Mouse (Mus musculus) intestine, embryonic 14.5 days (tissue): ENCODE measurements around the gene Gna12. TPM values are rescaled to one million over a fixed set of nuclear protein-coding genes. Genes with fewer than 3 reads are reported as not detected.

ENCODE experiments used
- ATAC-seq: fragments of 200-750 bp; cut with Nextera tagmentation; replicated peaks from 2 replicates; pipeline ENCODE4 v1.8.0; 2017; ENCODE audit warnings: low read depth, moderate number of reproducible peaks, moderate TSS enrichment, moderate library complexity; ENCODE audit not compliant: low FRiP score, low TSS enrichment
- DNase-seq: peaks from one replicate; pipeline ENCODE4 v3.0.0-alpha.2; 2018; ENCODE audit warnings: low spot score
- H3K27ac ChIP-seq: fragments of 300-500 bp; sonication (generic); 2 replicates; pipeline ENCODE4 v1.5.1; 2014; ENCODE audit warnings: low read depth, mild to moderate bottlenecking, control low read depth
- H3K27me3 ChIP-seq: fragments of 300-500 bp; sonication (generic); replicated peaks from 2 replicates; pipeline ENCODE4 v1.6.1; 2014; ENCODE audit warnings: low read length, control low read depth; ENCODE audit not compliant: control insufficient read depth, insufficient read depth
- H3K36me3 ChIP-seq: fragments of 300-500 bp; sonication (generic); 2 replicates; pipeline ENCODE4 v1.6.1; 2014; ENCODE audit warnings: low read length, control low read depth; ENCODE audit not compliant: control insufficient read depth, insufficient read depth
- H3K4me1 ChIP-seq: fragments of 300-500 bp; sonication (generic); replicated peaks from 2 replicates; pipeline ENCODE4 v1.6.1; 2014; ENCODE audit warnings: low read length, control low read depth, mixed read lengths; ENCODE audit not compliant: control insufficient read depth, insufficient read depth
- H3K4me2 ChIP-seq: fragments of 300-500 bp; sonication (generic); 2 replicates; pipeline ENCODE4 v1.6.1; 2014; ENCODE audit warnings: low read length
- H3K4me3 ChIP-seq: fragments of 300-500 bp; sonication (generic); 2 replicates; pipeline ENCODE4 v1.5.1; 2014; ENCODE audit warnings: low read depth, low read length, control low read depth, mixed read lengths
- H3K9ac ChIP-seq: fragments of 300-500 bp; sonication (generic); 2 replicates; pipeline ENCODE4 v1.6.1; 2014; ENCODE audit warnings: mild to moderate bottlenecking, low read length
- H3K9me3 ChIP-seq: fragments of 300-500 bp; sonication (generic); 2 replicates; pipeline ENCODE4 v1.6.1; 2016; ENCODE audit warnings: low read length, control low read depth; ENCODE audit not compliant: control insufficient read depth
- WGBS: fragments of 180-500 bp; shearing (Covaris S2); extraction: QIAGEN DNeasy Blood & Tissue Kit; methylation state at CpG from one replicate; pipeline ENCODE4 v1.1.7; 2014; 5-methylcytosine and 5-hydroxymethylcytosine counted together
- polyA plus RNA-seq: library from polyadenylated mRNA; unstranded; fragments of >200 nt; fragmentation: Nextera tagmentation; extraction: Ambion mirVana; gene quantifications from 2 replicates; pipeline ENCODE4 v1.2.1, GENCODE M21; 2014

Gna12 gene
- polyA plus RNA-seq, 1 experiment from 2014 or later = 17.7 TPM

DNA sequence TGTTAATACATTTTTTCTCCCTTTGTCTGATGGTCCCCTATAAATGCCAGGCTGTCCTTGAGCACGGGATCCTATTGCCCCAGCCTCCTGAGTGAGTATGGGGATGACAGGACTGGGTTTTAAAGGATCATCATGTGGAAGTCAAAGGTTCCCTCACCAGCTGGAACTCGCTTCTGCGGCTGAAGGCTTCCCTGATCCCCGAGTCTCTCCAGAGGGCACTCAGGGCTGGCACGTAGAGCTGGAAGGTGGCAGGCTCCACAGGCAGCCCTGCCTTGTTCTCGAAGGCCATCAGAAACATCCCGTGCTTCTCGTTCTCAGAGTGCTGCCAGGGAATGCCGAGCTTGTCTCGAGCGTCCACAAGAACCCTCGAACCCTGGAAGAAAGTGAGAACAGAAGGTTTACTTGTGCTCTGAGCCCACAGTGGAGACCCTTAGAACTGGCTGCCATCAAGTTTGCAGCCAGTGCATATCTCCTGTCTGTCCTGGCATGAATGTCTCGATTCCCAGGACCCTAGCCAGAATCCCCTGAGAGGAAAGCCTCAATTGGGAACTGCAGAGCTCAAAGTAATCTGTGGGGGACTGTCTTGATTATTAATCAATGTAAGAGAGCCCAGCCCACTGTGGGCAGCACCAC lies 44.9 kb downstream of the Gna12 start:
- no peaks in the 10 kb centered on the region for H3K27me3 ChIP-seq
- no peak overlapping the region for H3K4me3 ChIP-seq
- no peak overlapping the region for H3K9ac ChIP-seq
- WGBS = 83% methylated on average over 13 of the region's 13 CpGs
- no peak overlapping the region for H3K27ac ChIP-seq
- peaks cover 21% of the 10 kb centered on the region for H3K4me1 ChIP-seq
- no peak overlapping the region for H3K4me2 ChIP-seq
- no peaks in the 10 kb centered on the region for H3K9me3 ChIP-seq
- H3K36me3 ChIP-seq = peaks cover 43% of the 10 kb centered on the region
- DNase-seq = no peak
- ATAC-seq = no peak

DNA sequence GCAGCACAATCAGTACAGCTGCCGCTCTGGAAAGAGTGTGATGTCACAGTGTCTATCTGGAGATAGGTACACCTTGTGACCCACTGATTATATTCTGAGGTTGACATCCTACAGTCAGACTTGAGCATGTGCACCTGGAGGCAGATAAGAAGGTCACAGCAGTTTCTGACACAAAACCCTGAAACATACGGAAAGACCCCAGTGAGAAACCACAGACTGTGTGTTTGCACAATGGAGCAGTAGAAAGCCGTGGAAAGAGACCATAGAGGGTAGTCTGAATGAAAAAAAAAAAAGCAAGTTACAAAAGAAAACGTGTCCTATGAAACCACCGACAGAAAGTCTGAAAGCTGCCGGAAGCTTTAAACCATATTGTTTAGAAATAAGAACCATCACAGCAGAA lies 45.9 kb downstream of the Gna12 start:
- Histone ChIP-seq H3K9me3 (no peaks in the 10 kb centered on the region), H3K9ac (no peak overlapping the region), H3K36me3 (peaks cover 49% of the 10 kb centered on the region), H3K27me3 (no peaks in the 10 kb centered on the region), H3K4me3 (no peak overlapping the region), H3K4me1 (peaks cover 17% of the 10 kb centered on the region), H3K4me2 (no peak overlapping the region), H3K27ac (no peak overlapping the region)
- ATAC-seq (no peak), DNase-seq (no peak)
- WGBS = 83% methylated on average over 6 of the region's 6 CpGs

GRCm38 (mm10) chr5:140783577-140783976 lies 46.7 kb downstream of the Gna12 start:
- WGBS = 96% methylated on average over 4 of the region's 4 CpGs
- Histone ChIP-seq H3K36me3 (peaks cover 50% of the 10 kb centered on the region), H3K4me3 (no peak overlapping the region), H3K9ac (no peak overlapping the region), H3K27me3 (no peaks in the 10 kb centered on the region), H3K4me2 (no peak overlapping the region), H3K27ac (no peak overlapping the region), H3K9me3 (no peaks in the 10 kb centered on the region), H3K4me1 (peaks cover 10% of the 10 kb centered on the region; the same call in 1 of the 2 replicates)
- no peak for ATAC-seq
- DNase-seq = no peak

DNA sequence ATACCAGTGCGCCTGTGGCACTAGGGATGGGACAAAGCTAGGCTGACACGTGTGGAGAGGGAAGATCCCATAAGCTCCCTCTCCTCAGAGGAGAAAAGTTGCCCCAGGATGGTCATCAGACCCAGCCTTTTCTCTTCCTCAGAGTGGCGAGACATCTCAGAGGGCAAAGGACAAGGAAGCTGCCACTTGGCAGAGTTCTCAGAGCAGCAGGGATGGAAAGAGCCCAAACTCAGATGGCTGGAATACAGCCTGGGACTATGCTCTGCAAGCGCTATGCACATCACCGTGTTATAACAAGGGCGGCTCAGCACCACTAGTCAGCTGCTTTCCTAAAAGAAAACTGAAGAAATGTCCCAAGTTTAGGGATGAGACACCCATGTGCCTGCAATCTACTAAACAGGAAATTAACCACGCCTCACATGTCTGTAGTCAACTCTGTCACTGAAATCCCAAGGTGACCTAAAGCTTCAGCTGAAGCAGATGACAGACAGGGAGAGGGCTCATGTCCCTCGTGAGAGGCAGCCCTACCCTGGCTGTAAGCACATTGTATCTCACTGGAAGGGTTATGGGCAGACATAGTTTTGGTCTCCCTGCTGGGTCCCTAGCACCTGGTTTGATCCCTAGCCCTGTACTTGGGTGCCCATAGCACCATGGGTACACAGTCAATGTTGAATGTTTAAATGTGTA lies 48.2 kb downstream of the Gna12 start:
- no peak for DNase-seq
- no peaks in the 10 kb centered on the region for H3K9me3 ChIP-seq
- 89% methylated on average over 8 of the region's 8 CpGs for WGBS
- no peak overlapping the region for H3K4me3 ChIP-seq
- H3K27ac ChIP-seq = no peak overlapping the region
- H3K27me3 ChIP-seq = no peaks in the 10 kb centered on the region
- H3K4me2 ChIP-seq = no peak overlapping the region
- H3K9ac ChIP-seq = no peak overlapping the region
- peaks cover 62% of the 10 kb centered on the region for H3K36me3 ChIP-seq
- H3K4me1 ChIP-seq = peaks cover 7% of the 10 kb centered on the region; the same call in 1 of the 2 replicates
- no peak for ATAC-seq

DNA sequence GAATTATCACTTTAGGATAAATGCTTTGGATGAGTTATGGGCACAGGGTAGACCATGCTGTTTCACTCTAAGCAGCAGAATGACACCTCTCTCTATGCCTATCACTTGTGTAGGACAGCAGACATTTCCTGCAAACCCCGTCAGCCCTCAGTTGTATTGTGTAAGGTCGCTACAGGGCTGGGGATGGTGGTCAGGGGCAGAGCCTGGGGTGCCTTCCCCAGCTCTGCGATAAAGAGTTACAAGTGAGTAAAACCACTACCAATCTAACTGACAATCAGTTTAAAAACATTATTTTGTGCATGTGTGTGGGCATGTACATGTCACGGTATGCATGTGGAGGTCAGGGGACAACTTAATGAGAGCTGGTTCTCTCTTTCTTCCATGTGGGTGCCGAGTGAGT lies 49.1 kb downstream of the Gna12 start:
- H3K9me3 ChIP-seq = no peaks in the 10 kb centered on the region
- peaks cover 62% of the 10 kb centered on the region for H3K36me3 ChIP-seq
- no peak overlapping the region for H3K9ac ChIP-seq
- H3K4me2 ChIP-seq = no peak overlapping the region
- ATAC-seq (no peak), DNase-seq (no peak)
- no peaks in the 10 kb centered on the region for H3K27me3 ChIP-seq
- no peak overlapping the region for H3K27ac ChIP-seq
- 87% methylated on average over 5 of the region's 5 CpGs for WGBS
- no peak overlapping the region for H3K4me3 ChIP-seq
- peaks cover 3% of the 10 kb centered on the region; the same call in 1 of the 2 replicates for H3K4me1 ChIP-seq

GRCm38 (mm10) chr5:140776968-140777367 lies 53.3 kb downstream of the Gna12 start:
- Histone ChIP-seq H3K9me3 (no peaks in the 10 kb centered on the region), H3K9ac (no peak overlapping the region), H3K27ac (no peak overlapping the region), H3K36me3 (peaks cover 38% of the 10 kb centered on the region), H3K4me2 (no peak overlapping the region), H3K27me3 (no peaks in the 10 kb centered on the region), H3K4me1 (peaks cover 7% of the 10 kb centered on the region), H3K4me3 (no peak overlapping the region)
- ATAC-seq = no peak
- 64% methylated on average over 9 of the region's 9 CpGs for WGBS
- DNase-seq = no peak

DNA sequence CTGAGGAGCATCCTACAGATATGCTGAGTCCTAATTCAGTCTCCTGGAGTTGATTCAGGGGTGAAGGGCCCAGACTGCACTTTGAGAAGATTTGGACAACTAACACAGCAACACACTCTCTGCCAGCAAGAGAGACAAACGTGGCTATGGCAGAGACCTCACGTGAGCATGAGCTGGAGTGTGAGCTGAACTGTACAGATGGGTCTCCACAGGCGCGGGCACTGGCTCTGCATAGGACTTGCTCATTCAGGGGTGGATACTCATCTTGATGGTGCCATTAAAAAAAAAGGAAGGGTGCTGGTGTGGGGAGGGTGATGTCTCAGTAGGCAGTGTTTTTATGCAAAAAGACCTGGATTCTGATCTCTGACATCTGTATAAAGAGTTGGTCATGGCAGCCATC lies 55.1 kb downstream of the Gna12 start:
- peaks cover 16% of the 10 kb centered on the region for H3K4me1 ChIP-seq
- no peak overlapping the region for H3K27ac ChIP-seq
- no peaks in the 10 kb centered on the region for H3K9me3 ChIP-seq
- H3K4me2 ChIP-seq = no peak overlapping the region
- 95% methylated on average over 4 of the region's 4 CpGs for whole genome bisulfite sequencing
- H3K27me3 ChIP-seq = no peaks in the 10 kb centered on the region
- no peak overlapping the region for H3K4me3 ChIP-seq
- DNase-seq = no peak
- no peak overlapping the region for H3K9ac ChIP-seq
- ATAC-seq = no peak
- H3K36me3 ChIP-seq = peaks cover 23% of the 10 kb centered on the region

DNA sequence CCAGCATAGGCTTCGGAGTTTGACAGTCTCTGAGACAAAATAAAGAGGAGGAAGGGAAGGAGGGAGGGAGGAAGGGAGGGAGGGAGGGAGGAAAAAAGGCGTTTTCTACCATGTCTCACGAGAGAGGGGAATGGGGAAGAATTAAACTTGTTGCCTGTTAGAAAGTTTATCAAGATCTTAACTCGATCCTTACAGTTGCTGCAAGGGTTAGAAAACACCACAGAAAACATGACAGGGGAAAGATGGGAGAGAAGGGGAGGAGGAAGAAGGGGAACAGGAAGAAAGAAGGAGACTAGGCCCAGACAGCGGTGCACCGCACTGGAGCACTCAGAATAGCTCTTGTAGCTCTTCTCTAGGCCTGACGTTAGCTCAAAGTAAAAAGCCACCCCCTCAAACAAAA lies 58.1 kb downstream of the Gna12 start:
- no peaks in the 10 kb centered on the region for H3K9me3 ChIP-seq
- 0 out of 2 replicates have a peak overlapping the region, but pooled peaks have one; percentile 16 for H3K4me2 ChIP-seq
- H3K4me3 ChIP-seq = no peak overlapping the region
- peaks cover 6% of the 10 kb centered on the region; the same call in 1 of the 2 replicates for H3K36me3 ChIP-seq
- DNase-seq = no peak
- H3K27me3 ChIP-seq = no peaks in the 10 kb centered on the region
- 0 out of 2 replicates have a peak overlapping the region, but pooled peaks have one; percentile 13 for H3K9ac ChIP-seq
- ATAC-seq = no peak
- peaks cover 37% of the 10 kb centered on the region for H3K4me1 ChIP-seq
- peak overlapping the region; percentile 83 for H3K27ac ChIP-seq
- 54% methylated on average over 7 of the region's 7 CpGs for WGBS
